Mouse (Mus musculus) natural killer cell, adult 2 months (primary cell): ENCODE data around the gene Duxf3.
"Not testable (repeated sequence)": the region's sequence is repeated elsewhere in the genome, so short reads cannot be mapped to it uniquely, and the experiment has no call there.

Experiments used
- DNase-seq, 2 experiments: peaks; one replicate each; pipeline ENCODE4 v3.0.0; 2022; ENCODE audit warnings: low spot score in 2 of 2

Duxf3 gene

GRCm38 (mm10) chr10:58232641-58232969 is at the start of gene Duxf3:
Gene Duxf3 (minus strand): TSS chr10:58232675.
- not testable (repeated sequence) for DNase-seq

GRCm38 (mm10) chr10:58282238-58282637 is 49.8 kb upstream of the Duxf3 start:
- DNase-seq: no peak

GRCm38 (mm10) chr10:58258466-58258865 is 26.0 kb upstream of the Duxf3 start:
- no peak for DNase-seq

GRCm38 (mm10) chr10:58255954-58256353 is 23.5 kb upstream of the Duxf3 start:
- no peak for DNase-seq

- DNase-seq: peak; percentile 84 to 90
Measured at GRCm38 (mm10) chr10:58255213-58255892, 22.9 kb upstream of the Duxf3 start, which contains the start of gene Gcc2. Gene Gcc2 (plus strand): TSS chr10:58255497.

- no peak for DNase-seq
Measured at GRCm38 (mm10) chr10:58254635-58255175, 22.2 kb upstream of the Duxf3 start.

- no peak for DNase-seq
Measured at GRCm38 (mm10) chr10:58249535-58249934, 17.1 kb upstream of the Duxf3 start.

GRCm38 (mm10) chr10:58238984-58239740 is 6.7 kb upstream of the Duxf3 start:
- DNase-seq: peak; percentile 40 to 54

GRCm38 (mm10) chr10:58236613-58237012 is 4.1 kb upstream of the Duxf3 start, which contains the start of gene Gm4981:
Gene Gm4981 (minus strand): TSS chr10:58236701.
- no peak for DNase-seq

GRCm38 (mm10) chr10:58234985-58235384 is 2.5 kb upstream of the Duxf3 start:
- not testable (repeated sequence) for DNase-seq

GRCm38 (mm10) chr10:58233740-58234121 is 1.3 kb upstream of the Duxf3 start:
- not testable (repeated sequence) for DNase-seq

GRCm38 (mm10) chr10:58233054-58233739 is 722 bp upstream of the Duxf3 start:
- not testable (repeated sequence) for DNase-seq

GRCm38 (mm10) chr10:58231779-58232640 is 465 bp downstream of the Duxf3 start:
- peak; percentile 50 to 60 for DNase-seq

- not testable (repeated sequence) for DNase-seq
Measured at GRCm38 (mm10) chr10:58231088-58231487, 1.4 kb downstream of the Duxf3 start.

GRCm38 (mm10) chr10:58230021-58230420 is 2.5 kb downstream of the Duxf3 start:
- not testable (repeated sequence) for DNase-seq

- DNase-seq: not testable (repeated sequence)
Measured at GRCm38 (mm10) chr10:58227798-58228197, 4.7 kb downstream of the Duxf3 start.

GRCm38 (mm10) chr10:58226357-58226756 is 6.1 kb downstream of the Duxf3 start:
- not testable (repeated sequence) for DNase-seq

- not testable (repeated sequence) for DNase-seq
Measured at GRCm38 (mm10) chr10:58224827-58225785, 7.4 kb downstream of the Duxf3 start, which contains the start of gene AW822073. Gene AW822073 (minus strand): TSS chr10:58224930.

- DNase-seq: peak in 1 of 2 experiments; percentile 54
Measured at GRCm38 (mm10) chr10:58223972-58224805, 8.3 kb downstream of the Duxf3 start.
